In the genomic region with DNA sequence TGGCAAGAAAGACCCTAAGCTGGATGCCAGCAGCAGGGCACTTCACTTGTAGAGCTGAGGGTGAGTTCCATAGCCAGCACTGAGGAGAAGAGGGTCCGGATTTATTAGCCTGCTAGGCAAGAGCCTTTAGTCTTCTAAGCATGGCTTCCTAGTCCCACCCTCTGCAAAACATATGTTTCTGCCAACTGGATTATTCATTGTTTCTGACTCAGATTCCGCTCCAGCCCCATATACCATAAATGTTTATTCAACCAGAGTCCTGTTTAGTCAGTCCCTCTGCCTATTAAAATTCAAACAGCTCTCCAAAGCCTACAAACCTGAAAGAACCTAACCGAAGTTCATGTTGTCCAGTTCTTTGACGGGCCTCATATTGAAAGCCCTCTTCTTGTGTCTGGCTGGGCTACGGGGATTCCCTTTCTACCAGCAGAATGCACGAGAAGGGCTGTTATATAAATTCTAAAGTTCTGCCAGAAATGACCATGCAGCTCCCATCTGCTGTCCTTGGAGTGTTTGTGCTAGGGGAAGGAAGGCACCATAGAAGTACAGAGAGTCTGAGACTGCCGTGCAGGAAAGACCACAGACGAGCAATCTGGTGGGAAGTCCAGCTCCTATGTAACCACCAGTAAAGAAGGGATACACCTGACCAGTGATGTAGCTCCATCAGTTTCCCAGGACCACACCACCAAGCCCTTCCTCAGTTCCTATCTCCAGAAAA, we compare ENCODE assay signal across 25 mouse cellular contexts.
"Had no signal": no experiment of that assay in that cellular context is flagged by ENCODE, and none has a peak within 500 bp of the region (broad histone marks: within the 10 kb centered on the region; RNA-seq: fewer than 3 reads in every experiment).

No protein-coding gene starts in this region.

- H3K36me3 ChIP-seq: limb, embryonic 12.5 days; limb, embryonic 15.5 days; liver, embryonic 15.5 days; lung, embryonic 15.5 days; midbrain, embryonic 10.5 days; midbrain, embryonic 13.5 days; neural tube, embryonic 13.5 days had no signal

- H3K9ac ChIP-seq: limb, embryonic 12.5 days; limb, embryonic 15.5 days; liver, embryonic 15.5 days; lung, embryonic 15.5 days; midbrain, embryonic 13.5 days; neural tube, embryonic 13.5 days had no signal

- H3K9me3 ChIP-seq: limb, embryonic 12.5 days; limb, embryonic 15.5 days; liver, embryonic 15.5 days; lung, embryonic 15.5 days; midbrain, embryonic 10.5 days; midbrain, embryonic 13.5 days; neural tube, embryonic 13.5 days had no signal

- H3K4me2 ChIP-seq: limb, embryonic 12.5 days; limb, embryonic 15.5 days; liver, embryonic 11.5 days; liver, embryonic 15.5 days; lung, embryonic 15.5 days; midbrain, embryonic 13.5 days; neural tube, embryonic 13.5 days had no signal

- ATAC-seq: intestine, embryonic 16.5 days; midbrain, embryonic 13.5 days; midbrain, embryonic 16.5 days had no signal

- H3K4me3 ChIP-seq: layer of hippocampus, adult 2 months; limb, embryonic 12.5 days; limb, embryonic 15.5 days; liver, embryonic 15.5 days; lung, embryonic 15.5 days; megakaryocyte, embryonic 14.5 days; midbrain, embryonic 10.5 days; midbrain, embryonic 13.5 days; myocyte; neural tube, embryonic 13.5 days had no signal

- H3K4me1 ChIP-seq: limb, embryonic 15.5 days; liver, embryonic 15.5 days; lung, embryonic 15.5 days; megakaryocyte, embryonic 14.5 days; midbrain, embryonic 10.5 days; midbrain, embryonic 13.5 days; neural tube, embryonic 13.5 days had no signal

- H3K27me3 ChIP-seq: limb, embryonic 12.5 days; limb, embryonic 15.5 days; liver, embryonic 15.5 days; lung, embryonic 15.5 days; midbrain, embryonic 13.5 days; neural tube, embryonic 13.5 days had no signal

- DNase-seq: kidney, adult 2 months; layer of hippocampus, adult 9-11 months; left cerebral cortex, postnatal 4 days; lung, adult 18-20 months; lung, postnatal 10 days; lung, postnatal 36 days; retina, postnatal 1 day; right cerebral cortex, postnatal 4 days; thymus, adult 2 months; thymus, postnatal 14 days; thymus, postnatal 4 days had no signal

- H3K27ac ChIP-seq: kidney, postnatal 0 days; layer of hippocampus, adult 2 months; limb, embryonic 12.5 days; limb, embryonic 15.5 days; liver, embryonic 15.5 days; lung, embryonic 15.5 days; midbrain, embryonic 10.5 days; midbrain, embryonic 13.5 days; neural tube, embryonic 13.5 days had no signal
